Comparison of ENCODE assay signal across 22 mouse cellular contexts in the genomic region with DNA sequence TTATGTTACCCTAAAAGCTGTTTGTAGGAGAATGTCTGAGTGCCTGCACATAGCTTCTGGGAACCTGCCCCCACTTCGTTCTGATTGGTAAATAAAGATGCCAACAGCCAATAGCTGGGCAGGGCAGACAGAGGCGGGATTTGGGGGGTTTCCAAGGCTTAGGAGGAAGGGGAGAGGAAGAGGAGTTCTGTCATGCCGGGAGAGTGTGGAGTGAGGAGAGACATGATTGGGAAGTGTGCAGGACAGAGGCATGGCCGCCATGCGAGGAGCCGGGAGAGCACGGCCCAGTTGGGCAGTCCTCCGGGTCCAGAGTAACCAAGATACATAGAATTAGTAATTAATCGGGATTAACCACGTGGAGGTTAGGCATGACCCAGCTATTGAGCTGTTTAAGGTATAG.
A peak's percentile ranks its signal among the peaks of the same experiment; 100 is the strongest.
DNase-seq lines count a peak whose midpoint lies in the region; ATAC-seq and TF ChIP-seq lines count a peak whose summit lies in the region.
"Had no signal": no experiment of that assay in that cellular context is flagged by ENCODE, and none has a peak within 500 bp of the region (broad histone marks: within the 10 kb centered on the region; RNA-seq: fewer than 3 reads in every experiment).

No protein-coding gene starts in this region.

- no peaks in the 10 kb centered on the region for H3K27me3 ChIP-seq in lung, embryonic 16.5 days (ENCODE audit: control insufficient read depth, insufficient read depth, low read depth, low read length)
- H3K27me3 ChIP-seq in stomach, postnatal 0 days (ENCODE audit: control insufficient read depth, insufficient read depth, low read length), result no peaks in the 10 kb centered on the region
- H3K27me3 ChIP-seq: embryonic facial prominence, embryonic 12.5 days; embryonic facial prominence, embryonic 15.5 days; hindbrain, embryonic 12.5 days; hindbrain, embryonic 15.5 days had no signal

- TF ChIP-seq CTCF in stomach, postnatal 0 days (IDR thresholded peaks at IDR 0.05; ENCODE audit: low read depth), result no peak

- H3K4me2 ChIP-seq in lung, embryonic 16.5 days (ENCODE audit: low read depth, low read length), result 0 out of 2 replicates have a peak overlapping the region, but pooled peaks have one; percentile 14
- no peak overlapping the region for H3K4me2 ChIP-seq in stomach, postnatal 0 days (replicated peaks; ENCODE audit: low read depth)
- H3K4me2 ChIP-seq: embryonic facial prominence, embryonic 12.5 days; embryonic facial prominence, embryonic 15.5 days; heart, embryonic 11.5 days; hindbrain, embryonic 12.5 days; hindbrain, embryonic 15.5 days had no signal

- H3K4me1 ChIP-seq in lung, embryonic 16.5 days (replicated peaks; ENCODE audit: control insufficient read depth, insufficient read depth, low read length), result no peaks in the 10 kb centered on the region
- no peaks in the 10 kb centered on the region for H3K4me1 ChIP-seq in stomach, postnatal 0 days (replicated peaks; ENCODE audit: control insufficient read depth, insufficient read depth)
- H3K4me1 ChIP-seq: embryonic facial prominence, embryonic 12.5 days; embryonic facial prominence, embryonic 15.5 days; hindbrain, embryonic 12.5 days; hindbrain, embryonic 15.5 days had no signal

- peak; percentile 57; the same call in 1 of the 2 replicates for ATAC-seq in lung, embryonic 16.5 days (ENCODE audit: low read depth)
- ATAC-seq in stomach, postnatal 0 days (ENCODE audit: low FRiP score, low TSS enrichment), result no peak
- ATAC-seq: CD4-positive, CD25-positive, alpha-beta regulatory T cell, adult 4 months; forebrain, embryonic 14.5 days; forebrain, postnatal 0 days had no signal

- H3K36me3 ChIP-seq in lung, embryonic 16.5 days (ENCODE audit: control insufficient read depth, insufficient read depth, low read length), result no peaks in the 10 kb centered on the region
- no peaks in the 10 kb centered on the region for H3K36me3 ChIP-seq in stomach, postnatal 0 days (ENCODE audit: control insufficient read depth, insufficient read depth, low read length)
- H3K36me3 ChIP-seq: embryonic facial prominence, embryonic 12.5 days; embryonic facial prominence, embryonic 15.5 days; hindbrain, embryonic 12.5 days; hindbrain, embryonic 15.5 days had no signal

- TF ChIP-seq EP300 in stomach, postnatal 0 days (optimal IDR thresholded peaks at IDR 0.05), result no peak

- 60% methylated on average over 10 of the region's 10 CpGs for WGBS in lung, embryonic 16.5 days
- WGBS in stomach, postnatal 0 days, result 73% methylated on average over 10 of the region's 10 CpGs

- H3K4me3 ChIP-seq in lung, embryonic 16.5 days (ENCODE audit: low read length), result no peak overlapping the region
- no peak overlapping the region for H3K4me3 ChIP-seq in stomach, postnatal 0 days (ENCODE audit: low read depth, low read length)
- H3K4me3 ChIP-seq: embryonic facial prominence, embryonic 12.5 days; embryonic facial prominence, embryonic 15.5 days; hindbrain, embryonic 12.5 days; hindbrain, embryonic 15.5 days had no signal

- no peaks in the 10 kb centered on the region for H3K9me3 ChIP-seq in lung, embryonic 16.5 days (ENCODE audit: control insufficient read depth, low read length)
- H3K9me3 ChIP-seq in stomach, postnatal 0 days (ENCODE audit: control insufficient read depth, low read length), result no peaks in the 10 kb centered on the region
- H3K9me3 ChIP-seq: embryonic facial prominence, embryonic 12.5 days; embryonic facial prominence, embryonic 15.5 days; hindbrain, embryonic 12.5 days; hindbrain, embryonic 15.5 days had no signal

- H3K9ac ChIP-seq in lung, embryonic 16.5 days (ENCODE audit: low read length), result no peak overlapping the region
- no peak overlapping the region for H3K9ac ChIP-seq in stomach, postnatal 0 days (ENCODE audit: low read length)
- H3K9ac ChIP-seq: embryonic facial prominence, embryonic 12.5 days; embryonic facial prominence, embryonic 15.5 days; forebrain, postnatal 0 days; hindbrain, embryonic 12.5 days; hindbrain, embryonic 15.5 days had no signal

- DNase-seq in lung, postnatal 14 days, result no peak
- peak; percentile 71 for DNase-seq in ES-CJ7 (ENCODE audit: low read depth, low spot score)
- peak; percentile 48 for DNase-seq in ZHBTc4 (ENCODE audit: low read depth, low spot score)
- no peak for DNase-seq in stomach, postnatal 0 days (ENCODE audit: low spot score)
- DNase-seq in spleen, postnatal 4 days (ENCODE audit: low spot score in 2 of 2), result no peak
- DNase-seq: adrenal gland, adult 2 months; adrenal gland, postnatal 14 days; cerebellum, adult 11 months; cerebellum, adult 2 months; cerebellum, adult 9-11 months; cerebellum, postnatal 25 days; forebrain, postnatal 0 days; gastrocnemius, postnatal 10 days; heart, adult 11 months had no signal

- no peak overlapping the region for H3K27ac ChIP-seq in lung, embryonic 16.5 days (ENCODE audit: low read length)
- no peak overlapping the region for H3K27ac ChIP-seq in stomach, postnatal 0 days (replicated peaks)
- H3K27ac ChIP-seq: embryonic facial prominence, embryonic 12.5 days; embryonic facial prominence, embryonic 15.5 days; hindbrain, embryonic 12.5 days; hindbrain, embryonic 15.5 days had no signal

Comparison
In these comparisons a context has a peak if more than half of its experiments do, and no peak if none do; other contexts are left out.
1. DNase-seq: peak in ES-CJ7 (single experiment) and ZHBTc4 (single experiment); none in lung, postnatal 14 days (single experiment), stomach, postnatal 0 days (single experiment) and spleen, postnatal 4 days (0 of 2).